Mouse (Mus musculus): ENCODE measurements at regions not wholly inside any gene's neighbourhood (a gene's known extent, or its start where the extent isn't known, plus 50 kb on each side); places are given as distances from the start of the nearest gene placed in this dataset.

DNA sequence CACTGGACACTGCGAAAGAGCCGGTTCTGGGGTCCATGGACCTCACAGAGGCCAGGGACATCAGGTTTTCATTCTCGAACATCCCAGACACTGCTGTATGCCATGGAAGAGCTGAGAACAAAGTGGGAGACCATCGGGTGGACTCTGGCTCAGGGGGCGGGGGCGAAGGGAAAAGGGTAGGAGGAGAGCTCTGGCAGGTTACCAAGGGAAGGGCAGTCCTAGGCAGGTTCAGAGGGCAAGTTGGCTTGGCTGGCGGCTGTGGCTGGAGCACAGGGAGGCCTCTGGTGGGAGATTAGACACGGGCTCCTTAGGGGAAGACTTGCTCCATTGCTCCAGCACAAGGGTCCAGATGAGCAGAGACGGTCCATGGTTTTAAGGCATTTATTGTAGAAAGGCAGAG is 164.3 kb upstream of the Mki67 start:
- Histone ChIP-seq H3K4me2 (ENCODE audit: low read depth, severe bottlenecking) (no peak overlapping the region), H3K9ac (ENCODE audit: low read length) (no peak overlapping the region), H3K4me1 (ENCODE audit: control insufficient read depth, insufficient read depth, low read length) (no peaks in the 10 kb centered on the region), H3K27me3 (ENCODE audit: control insufficient read depth, insufficient read depth, low read length) (no peaks in the 10 kb centered on the region), H3K9me3 (ENCODE audit: control insufficient read depth, low read length) (no peaks in the 10 kb centered on the region), H3K27ac (replicated peaks; ENCODE audit: low read depth, low read length) (no peak overlapping the region), H3K4me3 (ENCODE audit: low read depth, low read length) (no peak overlapping the region), H3K36me3 (ENCODE audit: control insufficient read depth, insufficient read depth, low read length) (no peaks in the 10 kb centered on the region)
- DNase-seq (ENCODE audit: low spot score) (no peak), ATAC-seq (ENCODE audit: insufficient number of reproducible peaks, low FRiP score, low TSS enrichment, low read depth) (no peak)
- 93% methylated on average over 9 of the region's 9 CpGs for WGBS

DNA sequence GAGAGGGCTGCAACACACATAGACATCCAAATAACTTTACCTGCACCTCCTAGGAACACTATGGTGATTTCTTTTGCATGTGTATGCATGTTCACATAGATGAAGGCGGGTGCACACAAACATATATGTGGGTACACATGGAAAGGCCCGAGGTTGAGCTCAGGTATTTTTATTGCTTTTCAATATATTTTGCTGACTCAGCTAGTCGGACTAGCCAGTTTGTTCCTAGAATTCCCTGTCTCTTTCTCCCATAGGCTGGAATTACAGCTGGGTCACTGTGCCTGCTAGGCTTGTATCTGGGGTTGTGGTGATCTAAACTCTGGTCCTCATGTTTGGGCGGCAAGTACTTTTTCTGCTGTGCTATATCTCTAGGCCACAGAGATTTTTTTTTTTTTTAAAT is 166.1 kb upstream of the Mki67 start:
- Histone ChIP-seq H3K4me1 (ENCODE audit: control insufficient read depth, insufficient read depth, low read length) (no peaks in the 10 kb centered on the region), H3K9me3 (ENCODE audit: control insufficient read depth, low read length) (no peaks in the 10 kb centered on the region), H3K9ac (ENCODE audit: low read length) (no peak overlapping the region), H3K4me3 (ENCODE audit: low read depth, low read length) (no peak overlapping the region), H3K36me3 (ENCODE audit: control insufficient read depth, insufficient read depth, low read length) (no peaks in the 10 kb centered on the region), H3K27ac (replicated peaks; ENCODE audit: low read depth, low read length) (no peak overlapping the region), H3K27me3 (ENCODE audit: control insufficient read depth, insufficient read depth, low read length) (no peaks in the 10 kb centered on the region), H3K4me2 (ENCODE audit: low read depth, severe bottlenecking) (no peak overlapping the region)
- DNase-seq (ENCODE audit: low spot score) (no peak), ATAC-seq (ENCODE audit: insufficient number of reproducible peaks, low FRiP score, low TSS enrichment, low read depth) (no peak)
- WGBS, result 93% methylated on average over 4 of the region's 4 CpGs

DNA sequence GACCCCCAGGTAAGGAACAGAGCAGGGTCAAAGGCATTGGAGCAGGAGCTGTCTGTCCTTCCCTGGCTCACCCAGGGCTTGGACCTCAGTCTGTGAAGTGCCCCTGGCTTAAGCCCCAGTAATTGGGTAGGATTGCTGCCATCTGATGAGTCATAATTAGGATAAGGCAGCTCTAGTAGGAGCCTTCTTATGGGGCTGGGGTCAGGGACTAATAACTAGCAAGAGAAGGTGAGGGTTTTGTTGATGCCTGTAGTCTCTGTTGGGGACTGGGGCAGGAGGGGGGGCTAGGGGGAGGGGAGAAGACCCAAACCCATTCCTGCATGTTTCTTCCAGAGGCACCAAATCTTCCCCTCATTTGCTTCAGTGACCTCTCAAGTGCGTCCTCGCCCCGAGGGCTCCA is 172.4 kb upstream of the Mki67 start:
- no peaks in the 10 kb centered on the region for H3K36me3 ChIP-seq (ENCODE audit: control insufficient read depth, insufficient read depth, low read length)
- H3K4me2 ChIP-seq (ENCODE audit: low read depth, severe bottlenecking), result peak overlapping the region; percentile 27; the same call in 1 of the 2 replicates
- peak overlapping the region; percentile 70; the same call in 1 of the 2 replicates for H3K27ac ChIP-seq (replicated peaks; ENCODE audit: low read depth, low read length)
- no peaks in the 10 kb centered on the region for H3K9me3 ChIP-seq (ENCODE audit: control insufficient read depth, low read length)
- H3K4me1 ChIP-seq (ENCODE audit: control insufficient read depth, insufficient read depth, low read length), result peaks cover 16% of the 10 kb centered on the region
- DNase-seq (ENCODE audit: low spot score) (peak; percentile 29), ATAC-seq (ENCODE audit: insufficient number of reproducible peaks, low FRiP score, low TSS enrichment, low read depth) (peak; percentile 9; the same call in 1 of the 2 replicates)
- no peaks in the 10 kb centered on the region for H3K27me3 ChIP-seq (ENCODE audit: control insufficient read depth, insufficient read depth, low read length)
- H3K4me3 ChIP-seq (ENCODE audit: low read depth, low read length), result no peak overlapping the region
- H3K9ac ChIP-seq (ENCODE audit: low read length), result peak overlapping the region; percentile 50
- WGBS, result 7% methylated on average over 3 of the region's 3 CpGs

DNA sequence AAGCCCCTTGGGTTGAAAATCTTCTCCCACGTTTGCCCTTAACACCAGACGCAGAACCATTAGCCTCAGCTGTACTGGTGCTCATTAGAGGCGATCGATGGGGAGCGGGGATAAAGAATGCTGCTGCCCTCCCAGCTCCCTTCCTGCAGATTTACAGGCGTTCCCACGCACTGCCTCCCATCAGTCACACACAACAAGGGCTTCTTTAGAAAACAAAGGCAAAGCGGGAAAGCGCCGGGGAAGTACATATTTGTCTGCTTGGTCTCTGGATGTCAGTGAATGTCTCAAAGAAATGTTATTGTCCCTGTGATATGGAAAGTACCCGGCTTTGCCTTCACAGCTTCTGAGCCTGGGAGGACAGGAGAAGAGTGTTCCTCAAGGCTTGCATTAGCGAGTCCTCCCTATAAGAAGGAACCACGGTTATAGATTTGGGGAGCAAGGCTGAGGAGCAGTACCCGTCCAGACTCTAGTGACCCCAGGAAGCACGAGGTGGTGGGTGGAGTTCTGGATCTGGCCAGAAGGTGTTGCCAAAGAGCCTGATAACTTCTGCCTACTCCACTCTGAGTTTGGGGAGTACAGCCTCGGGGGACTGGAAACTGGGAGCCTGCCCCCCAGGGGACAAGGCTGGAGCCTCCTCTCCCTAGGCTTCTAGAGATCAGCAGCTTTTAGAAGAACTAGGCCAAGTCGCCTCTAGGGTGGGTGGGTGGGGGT is 173.0 kb upstream of the Mki67 start:
- Histone ChIP-seq H3K4me2 (ENCODE audit: low read depth, severe bottlenecking) (peak overlapping the region; percentile 27), H3K9ac (ENCODE audit: low read length) (peak overlapping the region; percentile 50), H3K27ac (replicated peaks; ENCODE audit: low read depth, low read length) (peak overlapping the region; percentile 70; the same call in 1 of the 2 replicates), H3K36me3 (ENCODE audit: control insufficient read depth, insufficient read depth, low read length) (no peaks in the 10 kb centered on the region), H3K27me3 (ENCODE audit: control insufficient read depth, insufficient read depth, low read length) (no peaks in the 10 kb centered on the region), H3K9me3 (ENCODE audit: control insufficient read depth, low read length) (no peaks in the 10 kb centered on the region), H3K4me3 (ENCODE audit: low read depth, low read length) (no peak overlapping the region), H3K4me1 (ENCODE audit: control insufficient read depth, insufficient read depth, low read length) (peaks cover 16% of the 10 kb centered on the region)
- 10% methylated on average over 17 of the region's 17 CpGs for WGBS
- DNase-seq (ENCODE audit: low spot score), result peak; percentile 73
- ATAC-seq (ENCODE audit: insufficient number of reproducible peaks, low FRiP score, low TSS enrichment, low read depth), result peak; percentile 68; the same call in 1 of the 2 replicates

DNA sequence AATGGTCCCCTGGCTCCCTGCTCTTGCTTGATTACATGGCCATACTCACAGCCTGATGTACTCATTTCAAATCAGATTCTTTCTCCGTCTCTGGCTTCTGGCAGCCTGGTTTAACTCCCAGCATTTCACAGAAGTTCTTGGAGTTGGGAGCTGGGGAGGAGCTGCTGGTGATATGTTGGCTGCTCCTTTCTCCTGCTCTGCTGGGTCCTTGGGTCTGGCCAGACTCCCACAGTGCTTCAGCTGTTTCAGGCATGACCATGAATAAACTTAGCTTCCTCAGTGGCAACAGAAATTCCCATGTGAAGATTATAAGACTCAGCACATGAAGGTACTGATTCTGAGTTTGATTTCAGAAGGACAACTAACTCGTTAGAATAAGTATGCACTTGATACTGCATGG is 182.7 kb upstream of the Mki67 start:
- H3K4me2 ChIP-seq (ENCODE audit: low read depth, severe bottlenecking), result no peak overlapping the region
- WGBS, result 89% methylated on average over 2 of the region's 2 CpGs
- no peak for ATAC-seq (ENCODE audit: insufficient number of reproducible peaks, low FRiP score, low TSS enrichment, low read depth)
- H3K9me3 ChIP-seq (ENCODE audit: control insufficient read depth, low read length), result no peaks in the 10 kb centered on the region
- peaks cover 16% of the 10 kb centered on the region for H3K4me1 ChIP-seq (ENCODE audit: control insufficient read depth, insufficient read depth, low read length)
- H3K9ac ChIP-seq (ENCODE audit: low read length), result no peak overlapping the region
- H3K27ac ChIP-seq (replicated peaks; ENCODE audit: low read depth, low read length), result no peak overlapping the region
- H3K4me3 ChIP-seq (ENCODE audit: low read depth, low read length), result no peak overlapping the region
- H3K27me3 ChIP-seq (ENCODE audit: control insufficient read depth, insufficient read depth, low read length), result no peaks in the 10 kb centered on the region
- DNase-seq (ENCODE audit: low spot score), result no peak
- H3K36me3 ChIP-seq (ENCODE audit: control insufficient read depth, insufficient read depth, low read length), result no peaks in the 10 kb centered on the region

DNA sequence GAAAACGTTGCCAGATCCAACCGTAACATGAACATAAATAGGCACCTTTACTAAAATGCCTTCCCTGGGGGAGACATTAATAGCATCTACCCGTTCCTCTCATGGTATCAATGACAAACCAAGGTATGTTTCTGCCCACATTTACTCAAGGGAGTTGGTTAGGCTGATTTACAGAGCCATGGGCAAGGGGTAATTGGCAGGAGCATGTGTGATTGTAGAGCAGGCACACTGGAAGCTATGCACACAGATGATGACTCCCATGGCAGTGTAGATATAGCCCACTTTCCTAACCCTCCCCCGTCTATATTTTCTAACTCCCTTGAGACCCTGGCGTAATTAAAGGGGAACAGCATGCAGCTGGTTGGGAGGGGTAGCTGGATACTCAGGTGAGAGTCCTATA is 183.6 kb upstream of the Mki67 start:
- no peak overlapping the region for H3K4me2 ChIP-seq (ENCODE audit: low read depth, severe bottlenecking)
- no peak overlapping the region for H3K27ac ChIP-seq (replicated peaks; ENCODE audit: low read depth, low read length)
- H3K4me3 ChIP-seq (ENCODE audit: low read depth, low read length), result no peak overlapping the region
- H3K4me1 ChIP-seq (ENCODE audit: control insufficient read depth, insufficient read depth, low read length), result peaks cover 16% of the 10 kb centered on the region
- H3K36me3 ChIP-seq (ENCODE audit: control insufficient read depth, insufficient read depth, low read length), result no peaks in the 10 kb centered on the region
- no peak for DNase-seq (ENCODE audit: low spot score)
- H3K9ac ChIP-seq (ENCODE audit: low read length), result no peak overlapping the region
- no peaks in the 10 kb centered on the region for H3K27me3 ChIP-seq (ENCODE audit: control insufficient read depth, insufficient read depth, low read length)
- ATAC-seq (ENCODE audit: insufficient number of reproducible peaks, low FRiP score, low TSS enrichment, low read depth), result no peak
- 85% methylated on average over 5 of the region's 5 CpGs for WGBS
- no peaks in the 10 kb centered on the region for H3K9me3 ChIP-seq (ENCODE audit: control insufficient read depth, low read length)

DNA sequence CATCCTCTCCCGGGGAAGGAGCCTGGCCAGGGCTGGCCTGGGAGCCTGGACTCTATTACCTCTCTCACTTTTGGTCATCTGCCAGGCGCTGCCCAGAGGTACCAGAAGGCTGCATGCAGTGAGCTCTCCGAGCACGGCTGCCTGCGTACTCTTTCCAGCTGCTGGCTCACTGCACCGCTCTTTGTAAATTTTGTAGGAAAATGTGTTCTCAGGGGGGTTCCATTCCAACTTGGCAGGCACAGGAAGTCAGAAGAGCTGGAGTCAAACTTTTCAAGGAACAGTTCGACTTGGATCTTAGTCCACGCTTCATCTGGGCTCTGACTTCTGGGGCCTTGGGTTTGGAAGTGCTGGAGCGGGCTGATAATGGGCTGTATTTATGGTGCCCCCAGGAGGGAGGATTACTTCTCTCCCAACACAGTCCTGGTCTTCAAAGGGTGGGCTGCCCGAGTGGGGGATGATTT is 184.7 kb upstream of the Mki67 start:
- Histone ChIP-seq H3K9ac (ENCODE audit: low read length) (no peak overlapping the region), H3K27ac (replicated peaks; ENCODE audit: low read depth, low read length) (no peak overlapping the region), H3K9me3 (ENCODE audit: control insufficient read depth, low read length) (no peaks in the 10 kb centered on the region), H3K4me1 (ENCODE audit: control insufficient read depth, insufficient read depth, low read length) (peaks cover 16% of the 10 kb centered on the region), H3K36me3 (ENCODE audit: control insufficient read depth, insufficient read depth, low read length) (no peaks in the 10 kb centered on the region), H3K27me3 (ENCODE audit: control insufficient read depth, insufficient read depth, low read length) (no peaks in the 10 kb centered on the region), H3K4me3 (ENCODE audit: low read depth, low read length) (no peak overlapping the region), H3K4me2 (ENCODE audit: low read depth, severe bottlenecking) (no peak overlapping the region)
- peak; percentile 63 for DNase-seq (ENCODE audit: low spot score)
- 0 out of 2 replicates have a peak, but pooled peaks have one; percentile 54 for ATAC-seq (ENCODE audit: insufficient number of reproducible peaks, low FRiP score, low TSS enrichment, low read depth)
- WGBS, result 7% methylated on average over 10 of the region's 10 CpGs

DNA sequence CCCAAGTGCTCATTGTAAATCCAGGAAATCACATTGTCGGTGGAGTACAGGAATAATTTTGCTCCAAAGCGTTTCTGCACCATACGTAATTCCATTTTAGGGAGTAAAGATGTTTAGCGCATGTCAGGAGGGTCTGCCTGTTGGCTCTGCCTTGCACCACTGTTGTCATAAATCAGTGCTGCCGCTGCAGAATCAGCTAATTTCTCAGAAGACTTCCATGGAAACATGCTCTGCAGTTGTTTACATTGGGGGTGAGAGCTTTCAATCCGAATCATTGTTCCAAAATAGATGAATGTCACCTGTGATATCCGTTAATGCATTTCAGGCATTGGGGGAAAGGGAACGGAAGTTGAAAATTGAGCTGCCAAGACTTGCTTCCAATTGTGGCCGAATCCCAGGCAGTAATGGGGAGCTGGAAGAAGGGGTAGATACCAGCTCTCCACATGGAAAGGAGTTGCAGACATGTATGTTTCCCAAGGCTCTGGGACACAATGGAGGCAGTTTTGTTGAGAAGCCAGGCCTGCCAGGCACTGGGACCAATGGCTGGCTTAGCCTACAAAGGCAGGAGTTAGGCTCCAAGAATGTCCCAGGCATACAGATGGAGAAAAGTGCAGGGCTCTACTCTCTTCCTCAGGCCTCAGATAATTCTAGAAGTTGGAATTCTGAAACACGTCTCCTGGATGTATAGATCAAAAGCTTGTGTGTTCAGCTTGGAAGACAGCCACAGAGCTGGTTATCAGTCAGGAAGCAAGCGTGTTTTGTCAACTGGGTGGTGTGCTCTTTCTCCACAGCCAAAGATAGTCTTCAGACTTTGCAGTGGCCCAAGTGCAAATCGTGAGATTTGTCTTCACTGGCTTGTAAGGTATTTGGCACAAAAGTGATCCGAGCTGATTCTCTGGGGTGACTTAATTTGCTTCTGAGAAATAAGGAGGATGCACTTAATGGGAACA is 186.2 kb upstream of the Mki67 start:
- H3K36me3 ChIP-seq (ENCODE audit: control insufficient read depth, insufficient read depth, low read length), result no peaks in the 10 kb centered on the region
- no peak overlapping the region for H3K4me3 ChIP-seq (ENCODE audit: low read depth, low read length)
- ATAC-seq (ENCODE audit: insufficient number of reproducible peaks, low FRiP score, low TSS enrichment, low read depth) (no peak), DNase-seq (ENCODE audit: low spot score) (no peak)
- no peak overlapping the region for H3K4me2 ChIP-seq (ENCODE audit: low read depth, severe bottlenecking)
- no peak overlapping the region for H3K9ac ChIP-seq (ENCODE audit: low read length)
- H3K4me1 ChIP-seq (ENCODE audit: control insufficient read depth, insufficient read depth, low read length), result peaks cover 16% of the 10 kb centered on the region
- no peaks in the 10 kb centered on the region for H3K27me3 ChIP-seq (ENCODE audit: control insufficient read depth, insufficient read depth, low read length)
- WGBS, result 76% methylated on average over 13 of the region's 13 CpGs
- H3K27ac ChIP-seq (replicated peaks; ENCODE audit: low read depth, low read length), result no peak overlapping the region
- H3K9me3 ChIP-seq (ENCODE audit: control insufficient read depth, low read length), result no peaks in the 10 kb centered on the region

Data from limb, embryonic 11.5 days (tissue).